Mouse (Mus musculus) large intestine, adult 2 months (tissue): ENCODE measurements at regions not wholly inside any gene's neighbourhood (a gene's known extent, or its start where the extent isn't known, plus 50 kb on each side); places are given as distances from the start of the nearest gene placed in this dataset.
A peak's percentile ranks its signal among the peaks of the same experiment; 100 is the strongest.

ENCODE experiments used
- DNase-seq: peaks from one replicate; pipeline ENCODE4 v3.0.0-alpha.2; 2012; ENCODE audit warnings: low read depth, low spot score
- WGBS: fragments of 180-500 bp; shearing (Covaris S2); methylation state at CpG from one replicate; pipeline ENCODE4 v1.1.7; 2018; 5-methylcytosine and 5-hydroxymethylcytosine counted together

GRCm38 (mm10) chr6:140368354-140369069, 55.3 kb upstream of the Plekha5 start:
- peak; percentile 89 for DNase-seq
- WGBS = 24% methylated on average over 8 of the region's 8 CpGs

GRCm38 (mm10) chr6:140367303-140367702, 56.6 kb upstream of the Plekha5 start:
- DNase-seq = no peak
- 74% methylated on average over 6 of the region's 6 CpGs for WGBS

- peak; percentile 42 for DNase-seq
- 39% methylated on average over 3 of the region's 3 CpGs for WGBS
Observed at GRCm38 (mm10) chr6:140366791-140367190, 57.1 kb upstream of the Plekha5 start.

GRCm38 (mm10) chr6:140360996-140361395, 62.9 kb upstream of the Plekha5 start:
- WGBS = 83% methylated on average over 4 of the region's 4 CpGs
- no peak for DNase-seq

GRCm38 (mm10) chr6:140357901-140358300, 66.0 kb upstream of the Plekha5 start:
- no peak for DNase-seq
- 69% methylated on average over 2 of the region's 2 CpGs for WGBS

GRCm38 (mm10) chr6:140357300-140357699, 66.6 kb upstream of the Plekha5 start:
- DNase-seq = no peak
- WGBS = 65% methylated on average over 8 of the region's 8 CpGs

GRCm38 (mm10) chr6:140354082-140354481, 69.8 kb upstream of the Plekha5 start:
- no peak for DNase-seq
- 52% methylated on average over 6 of the region's 6 CpGs for WGBS

GRCm38 (mm10) chr6:140353610-140354009, 70.2 kb upstream of the Plekha5 start:
- DNase-seq = no peak
- WGBS = 65% methylated on average over 6 of the region's 6 CpGs

- WGBS = 94% methylated on average over 4 of the region's 6 CpGs
- no peak for DNase-seq
Observed at GRCm38 (mm10) chr6:140351365-140352095, 72.3 kb upstream of the Plekha5 start.

- WGBS = 87% methylated on average over 16 of the region's 16 CpGs
Observed at GRCm38 (mm10) chr6:140348578-140348977, 75.3 kb upstream of the Plekha5 start.

GRCm38 (mm10) chr6:140346929-140347328, 76.9 kb upstream of the Plekha5 start:
- DNase-seq = no peak
- 80% methylated on average over 6 of the region's 6 CpGs for WGBS

More at GRCm38 (mm10) chr6:140348578-140348977, 75.3 kb upstream of the Plekha5 start:
- no peak for DNase-seq

- no peak for DNase-seq
Observed at GRCm38 (mm10) chr6:140343638-140344037, 80.2 kb upstream of the Plekha5 start.

GRCm38 (mm10) chr6:140342881-140343280, 81.0 kb upstream of the Plekha5 start:
- 82% methylated on average over 1 of the region's 1 CpGs for WGBS

More at GRCm38 (mm10) chr6:140343638-140344037, 80.2 kb upstream of the Plekha5 start:
- 82% methylated on average over 11 of the region's 11 CpGs for WGBS

GRCm38 (mm10) chr6:140339731-140340130, 84.1 kb upstream of the Plekha5 start:
- 78% methylated on average over 13 of the region's 13 CpGs for WGBS
- DNase-seq = no peak

More at GRCm38 (mm10) chr6:140342881-140343280, 81.0 kb upstream of the Plekha5 start:
- no peak for DNase-seq

- DNase-seq = no peak
- WGBS = 73% methylated on average over 19 of the region's 19 CpGs
Observed at GRCm38 (mm10) chr6:140337897-140338749, 85.7 kb upstream of the Plekha5 start.

- DNase-seq = no peak
- 64% methylated on average over 3 of the region's 3 CpGs for WGBS
Observed at GRCm38 (mm10) chr6:140337083-140337491, 86.8 kb upstream of the Plekha5 start.

- 48% methylated on average over 13 of the region's 13 CpGs for WGBS
- no peak for DNase-seq
Observed at GRCm38 (mm10) chr6:140336414-140336941, 87.4 kb upstream of the Plekha5 start.

GRCm38 (mm10) chr6:140333397-140333796, 90.5 kb upstream of the Plekha5 start:
- no peak for DNase-seq
- WGBS = 61% methylated on average over 3 of the region's 3 CpGs

- DNase-seq = no peak
- 95% methylated on average over 11 of the region's 11 CpGs for WGBS
Observed at GRCm38 (mm10) chr6:140308641-140309040, 115.2 kb upstream of the Plekha5 start.
